Mouse (Mus musculus) megakaryocyte, embryonic 14.5 days (primary cell): ENCODE data around the gene C2cd4a.

Experiments used
- FLI1 ChIP-seq: IDR thresholded peaks from 2 replicates; pipeline ENCODE4 v1.6.1; 2012; ENCODE audit warnings: low read length, inconsistent platforms, mixed read lengths
- GATA1 ChIP-seq: IDR thresholded peaks from 3 replicates; pipeline ENCODE4 v1.6.1; 2012; ENCODE audit warnings: mixed read lengths, low read length, inconsistent platforms, borderline replicate concordance

- TF ChIP-seq FLI1 (no peak), GATA1 (no peak)
These were observed 13.5 kb upstream of the C2cd4a start for GRCm38 (mm10) chr9:67845648-67846047.
